Mouse (Mus musculus) lung, postnatal 36 days (tissue): ENCODE data around the gene Mgat5b.
"Not testable (repeated sequence)": the region's sequence is repeated elsewhere in the genome, so short reads cannot be mapped to it uniquely, and the experiment has no call there.

ENCODE experiments used
- DNase-seq: peaks from one replicate; pipeline ENCODE4 v3.0.0; 2022; ENCODE audit warnings: mixed read lengths

Gene Mgat5b

DNA sequence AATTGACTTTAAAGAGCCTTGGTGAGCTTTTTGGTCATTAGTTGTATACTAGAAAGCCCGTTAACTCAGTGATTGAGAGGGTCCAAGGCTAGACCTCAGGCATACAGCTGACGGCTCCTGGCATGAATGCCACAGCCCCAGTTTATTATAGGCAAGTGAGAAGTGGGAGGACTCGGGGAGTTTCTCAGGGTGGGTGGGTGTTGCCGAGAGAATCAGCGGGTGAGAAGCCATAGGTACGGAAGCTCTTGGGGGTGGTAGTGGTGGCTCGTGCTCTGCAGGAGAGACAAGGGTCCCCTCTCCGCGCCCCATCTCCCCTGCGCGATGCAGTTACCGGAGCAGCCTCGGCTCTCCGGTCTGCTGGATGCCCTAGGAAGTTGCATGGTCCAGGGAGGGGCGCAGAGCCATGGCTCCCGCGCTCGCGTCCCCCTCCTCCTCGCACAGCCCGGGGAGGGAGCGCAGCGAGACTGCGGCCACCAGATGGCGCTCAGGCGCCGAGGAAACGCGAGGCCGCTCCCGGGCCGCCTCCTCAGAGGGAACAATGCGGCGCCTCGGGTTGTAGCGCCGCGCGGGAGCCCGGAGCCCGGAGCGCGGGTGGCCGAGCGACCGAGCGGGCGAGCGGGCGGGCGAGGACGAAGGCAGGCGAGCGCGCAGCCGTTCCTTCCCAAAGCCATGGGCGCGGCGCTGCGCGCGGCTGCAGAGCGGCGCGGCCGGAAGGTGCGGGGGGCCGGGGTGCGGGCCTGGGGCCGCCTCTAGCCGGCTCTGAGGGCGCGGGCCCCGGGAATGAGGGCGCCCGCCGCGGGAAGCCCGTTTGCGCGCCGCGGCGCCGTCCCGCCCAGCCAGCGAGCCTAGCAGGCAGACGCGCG is at the start of gene Mgat5b:
Gene Mgat5b (plus strand): TSS at position 541 of the 863 bp plus-strand sequence.
- peak; percentile 80 for DNase-seq

DNA sequence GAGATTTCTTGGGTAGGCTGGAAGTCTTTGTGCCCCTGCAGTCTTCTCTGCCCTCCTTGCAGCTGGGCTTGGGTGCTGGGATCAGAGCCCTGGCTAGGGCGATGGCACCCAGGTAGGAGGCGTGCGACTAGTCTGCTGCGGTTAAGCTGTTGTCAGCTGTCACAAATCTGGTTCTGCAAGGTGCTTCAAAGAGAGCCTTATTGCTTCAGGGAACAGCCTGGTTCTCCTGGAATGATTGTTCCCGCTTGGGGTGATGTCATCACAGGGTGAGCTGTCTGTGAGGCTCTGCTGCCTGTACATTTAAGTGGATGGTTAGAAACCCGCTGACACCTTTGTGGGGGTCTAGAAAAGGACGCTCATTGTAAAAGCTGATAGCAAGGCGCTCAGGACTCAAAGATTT is 49.4 kb upstream of the Mgat5b start:
- DNase-seq, result peak; percentile 69

DNA sequence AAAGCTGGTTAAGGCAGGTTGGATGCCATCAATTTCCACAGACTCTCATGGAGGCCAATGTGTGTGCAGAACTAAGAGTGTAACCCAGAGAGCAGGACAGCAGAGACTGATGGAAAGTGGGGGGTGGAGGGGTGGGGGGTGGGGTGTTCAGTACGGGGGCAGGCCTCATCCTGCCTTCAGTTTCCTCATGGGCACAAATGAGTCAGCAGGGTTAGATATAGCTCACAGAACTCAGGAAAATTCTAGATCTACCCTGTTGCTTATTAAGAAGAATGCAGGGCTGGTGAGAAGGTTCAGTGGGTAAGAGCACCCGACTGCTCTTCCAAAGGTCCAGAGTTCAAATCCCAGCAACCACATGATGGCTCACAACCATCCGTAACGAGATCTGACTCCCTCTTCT is 49.0 kb upstream of the Mgat5b start:
- DNase-seq, result no peak

- no peak for DNase-seq
Observed at GRCm38 (mm10) chr11:116871538-116871937, 47.1 kb upstream of the Mgat5b start.

- no peak for DNase-seq
Observed at GRCm38 (mm10) chr11:116873987-116874386, 44.7 kb upstream of the Mgat5b start.

GRCm38 (mm10) chr11:116878454-116878853 is 40.2 kb upstream of the Mgat5b start:
- no peak for DNase-seq

GRCm38 (mm10) chr11:116880839-116881238 is 37.8 kb upstream of the Mgat5b start:
- no peak for DNase-seq

DNA sequence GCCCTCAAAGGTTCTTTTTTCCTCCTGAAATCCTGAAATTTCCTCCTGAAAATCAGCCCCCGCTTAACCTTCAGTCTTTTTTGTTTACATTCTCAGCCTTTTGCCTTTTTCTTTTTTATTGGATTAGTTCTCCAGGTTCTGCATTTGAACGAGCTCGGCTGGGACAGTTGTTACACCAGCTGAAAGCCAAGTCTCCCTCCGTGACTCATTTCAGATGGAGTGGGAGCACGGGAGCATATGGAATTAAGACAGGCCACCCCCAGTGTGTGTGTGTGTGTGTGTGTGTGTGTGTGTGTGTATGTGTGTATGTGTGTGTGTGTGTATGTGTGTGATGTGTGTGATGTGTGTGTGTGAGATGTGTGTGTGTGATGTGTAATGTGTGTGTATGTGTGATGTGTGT is 37.2 kb upstream of the Mgat5b start:
- no peak for DNase-seq

GRCm38 (mm10) chr11:116882446-116882845 is 36.2 kb upstream of the Mgat5b start:
- no peak for DNase-seq

DNA sequence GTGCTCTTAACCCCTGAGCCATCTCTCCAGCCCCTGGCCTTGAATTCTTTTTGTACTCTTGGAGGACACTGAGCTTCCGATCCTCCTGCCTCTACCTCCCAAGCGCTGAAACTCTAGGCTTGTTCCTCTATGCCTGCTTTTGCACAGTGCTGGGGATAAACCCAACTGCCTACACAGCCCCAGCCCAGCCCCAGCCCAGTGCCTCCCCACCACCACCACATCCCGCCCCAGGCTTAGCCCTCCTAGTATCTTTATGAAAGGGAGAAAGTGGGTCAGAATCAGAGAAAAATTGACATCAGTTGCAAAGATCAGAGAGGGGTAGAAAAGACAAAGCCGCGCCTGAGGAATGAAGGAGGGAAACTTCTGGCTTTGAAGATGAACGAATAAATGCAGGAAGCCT is 34.6 kb upstream of the Mgat5b start:
- no peak for DNase-seq

GRCm38 (mm10) chr11:116885275-116886151 is 33.1 kb upstream of the Mgat5b start:
- peak; percentile 88 for DNase-seq

GRCm38 (mm10) chr11:116887136-116887535 is 31.5 kb upstream of the Mgat5b start:
- DNase-seq, result no peak

GRCm38 (mm10) chr11:116893532-116894442 is 24.9 kb upstream of the Mgat5b start:
- DNase-seq, result no peak

- no peak for DNase-seq
Observed at GRCm38 (mm10) chr11:116895402-116895801, 23.3 kb upstream of the Mgat5b start.

- DNase-seq, result no peak
Observed at GRCm38 (mm10) chr11:116899247-116899646, 19.4 kb upstream of the Mgat5b start.

GRCm38 (mm10) chr11:116902588-116902987 is 16.1 kb upstream of the Mgat5b start:
- DNase-seq, result not testable (repeated sequence)

DNA sequence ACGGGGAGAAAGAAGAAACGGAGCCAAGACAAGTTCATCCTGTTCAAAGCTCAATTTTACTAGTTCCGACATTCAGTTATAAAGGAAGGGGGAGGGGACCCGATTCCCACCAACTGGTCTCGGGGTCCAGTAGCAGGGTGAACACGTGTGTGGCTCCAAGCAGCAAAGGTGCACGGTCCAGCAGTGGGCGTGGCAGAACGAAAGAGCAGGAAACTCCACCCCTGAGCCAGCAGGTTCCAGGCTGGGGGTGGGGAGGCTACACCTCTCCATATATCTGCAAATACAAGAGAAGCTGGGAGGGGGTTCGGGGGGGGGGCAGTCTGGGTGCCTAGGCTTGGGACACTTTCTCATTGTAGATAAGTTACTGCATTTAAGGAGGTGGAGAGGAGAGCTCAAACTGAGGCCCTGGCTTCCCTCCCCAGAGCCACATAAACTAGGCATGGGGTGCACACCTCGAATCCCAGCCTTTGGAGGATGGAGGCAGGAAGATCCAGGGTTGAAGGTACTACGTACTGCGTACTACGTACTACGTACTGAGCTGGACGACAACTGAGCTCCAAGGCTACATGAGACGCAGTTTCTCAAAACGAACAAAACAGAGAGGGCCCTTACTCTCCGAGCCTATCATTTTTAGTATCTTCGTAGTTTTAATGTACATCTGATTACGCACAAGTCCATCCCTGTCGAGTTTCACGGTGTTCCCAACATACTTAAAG is 12.8 kb upstream of the Mgat5b start:
- peak; percentile 30 for DNase-seq

GRCm38 (mm10) chr11:116913573-116913972 is 5.1 kb upstream of the Mgat5b start:
- DNase-seq, result no peak

DNA sequence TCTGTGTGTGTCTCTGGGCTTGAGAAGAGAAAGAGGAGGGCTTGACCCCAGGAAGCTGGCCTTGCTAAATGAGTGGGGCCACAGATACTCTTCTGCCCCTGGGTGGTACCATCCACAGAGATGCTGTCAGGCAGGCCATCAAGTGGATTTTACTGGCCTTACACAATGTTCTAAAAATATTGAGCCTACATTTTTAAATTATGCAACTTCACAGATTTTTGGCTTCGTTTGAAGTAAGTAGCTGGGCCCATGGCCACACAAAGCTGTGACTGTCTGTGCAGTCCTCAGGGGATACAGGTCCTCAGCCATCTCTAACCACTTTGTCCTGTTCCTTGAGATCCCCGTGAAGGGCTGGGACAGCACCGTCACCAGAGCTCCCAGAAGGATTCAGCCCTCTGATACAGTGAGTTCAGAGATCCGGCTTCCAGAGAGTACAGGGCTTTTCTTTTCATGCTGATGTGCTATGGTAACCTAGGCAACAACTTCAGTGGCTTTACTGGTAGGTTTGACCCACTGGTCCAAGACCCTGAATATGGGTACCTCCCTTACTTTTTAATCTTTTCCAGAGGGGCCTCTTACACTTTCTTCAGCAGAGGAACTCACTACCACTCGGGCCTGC is 4.3 kb upstream of the Mgat5b start:
- DNase-seq, result no peak

GRCm38 (mm10) chr11:116915241-116915640 is 3.4 kb upstream of the Mgat5b start:
- peak; percentile 26 for DNase-seq

DNA sequence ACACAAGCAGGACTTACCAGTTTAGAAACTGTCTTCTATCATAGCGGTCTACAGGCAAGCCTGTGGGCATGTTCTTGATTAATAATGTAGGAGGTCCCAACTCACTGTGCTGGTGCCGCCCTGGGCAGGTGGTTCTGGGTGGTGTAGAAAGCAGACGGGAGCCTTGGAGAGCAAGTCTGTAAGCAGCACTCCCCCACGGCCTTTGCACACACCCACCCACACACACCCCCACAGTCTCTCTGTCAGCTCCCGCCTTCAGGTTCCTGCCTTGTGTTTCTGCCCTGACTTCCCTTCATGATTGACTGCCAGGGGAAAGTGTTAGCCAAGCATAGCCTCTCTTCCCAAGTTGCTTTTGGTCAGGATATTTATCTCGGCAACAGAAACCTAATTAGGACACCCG is 1.3 kb upstream of the Mgat5b start:
- no peak for DNase-seq
